Mouse (Mus musculus): ENCODE data around the gene Pacsin3. TPM values are rescaled to one million over a fixed set of nuclear protein-coding genes. Genes with fewer than 3 reads are reported as not detected.

The Pacsin3 gene
- polyA plus RNA-seq, 1 experiment = 0.52 TPM

GRCm38 (mm10) chr2:91283972-91284371 lies 28.2 kb downstream of the Pacsin3 start:
- no peak for TF ChIP-seq GATA1 (IDR thresholded peaks at IDR 0.05; ENCODE audit: low read length)

GRCm38 (mm10) chr2:91284375-91285199 lies 28.8 kb downstream of the Pacsin3 start:
- no peak for TF ChIP-seq GATA1 (IDR thresholded peaks at IDR 0.05; ENCODE audit: low read length)

GRCm38 (mm10) chr2:91285885-91286505 lies 30.2 kb downstream of the Pacsin3 start:
- no peak for TF ChIP-seq GATA1 (IDR thresholded peaks at IDR 0.05; ENCODE audit: low read length)

- peak; percentile 8 for TF ChIP-seq GATA1 (IDR thresholded peaks at IDR 0.05; ENCODE audit: low read length)
Measured at GRCm38 (mm10) chr2:91287563-91287962, 31.8 kb downstream of the Pacsin3 start.

- no peak for TF ChIP-seq GATA1 (IDR thresholded peaks at IDR 0.05; ENCODE audit: low read length)
Measured at GRCm38 (mm10) chr2:91291197-91292007, 35.6 kb downstream of the Pacsin3 start.

- no peak for TF ChIP-seq GATA1 (IDR thresholded peaks at IDR 0.05; ENCODE audit: low read length)
Measured at GRCm38 (mm10) chr2:91294226-91294625, 38.5 kb downstream of the Pacsin3 start.

- TF ChIP-seq GATA1 (IDR thresholded peaks at IDR 0.05; ENCODE audit: low read length) = no peak
Measured at GRCm38 (mm10) chr2:91295895-91296294, 40.1 kb downstream of the Pacsin3 start.

- TF ChIP-seq GATA1 (IDR thresholded peaks at IDR 0.05; ENCODE audit: low read length) = no peak
Measured at GRCm38 (mm10) chr2:91299156-91299555, 43.4 kb downstream of the Pacsin3 start.

- TF ChIP-seq GATA1 (IDR thresholded peaks at IDR 0.05; ENCODE audit: low read length) = no peak
Measured at GRCm38 (mm10) chr2:91300784-91301183, 45.0 kb downstream of the Pacsin3 start.

- no peak for TF ChIP-seq GATA1 (IDR thresholded peaks at IDR 0.05; ENCODE audit: low read length)
Measured at GRCm38 (mm10) chr2:91301836-91302235, 46.1 kb downstream of the Pacsin3 start.

- TF ChIP-seq GATA1 (IDR thresholded peaks at IDR 0.05; ENCODE audit: low read length) = no peak
Measured at GRCm38 (mm10) chr2:91302845-91303244, 47.1 kb downstream of the Pacsin3 start.

- no peak for TF ChIP-seq GATA1 (IDR thresholded peaks at IDR 0.05; ENCODE audit: low read length)
Measured at GRCm38 (mm10) chr2:91305926-91306325, 50.2 kb downstream of the Pacsin3 start.

GRCm38 (mm10) chr2:91306589-91306988 lies 50.8 kb downstream of the Pacsin3 start:
- no peak for TF ChIP-seq GATA1 (IDR thresholded peaks at IDR 0.05; ENCODE audit: low read length)

- TF ChIP-seq GATA1 (IDR thresholded peaks at IDR 0.05; ENCODE audit: low read length) = no peak
Measured at GRCm38 (mm10) chr2:91308680-91309079, 52.9 kb downstream of the Pacsin3 start.

- TF ChIP-seq GATA1 (IDR thresholded peaks at IDR 0.05; ENCODE audit: low read length) = no peak
Measured at GRCm38 (mm10) chr2:91309546-91309945, 53.8 kb downstream of the Pacsin3 start.

All from G1E-ER4 (cell line).